Mouse (Mus musculus) CH12.LX (cell line): ENCODE measurements around the gene Ubfd1.

Experiments used
- BHLHE40 ChIP-seq: IDR thresholded peaks from 2 replicates; pipeline ENCODE4 v1.6.1; 2011; ENCODE audit warnings: mild to moderate bottlenecking, low read depth, low read length, improper control_type of control experiment
- CHD1 ChIP-seq: IDR thresholded peaks from 2 replicates; pipeline ENCODE4 v1.6.1; 2012; ENCODE audit warnings: low read depth, low read length, improper control_type of control experiment, inconsistent platforms
- CTCF ChIP-seq, 2 experiments: IDR thresholded peaks in 1 of 2; conservative IDR thresholded peaks in 1 of 2; 2 replicates each; pipeline ENCODE4 v1.5.1; 2011 to 2012; ENCODE audit warnings: low read depth in 2 of 2, low read length in 2 of 2, improper control_type of control experiment in 1 of 2, inconsistent platforms in 1 of 2, mild to moderate bottlenecking in 1 of 2, moderate library complexity in 1 of 2
- EP300 ChIP-seq: IDR thresholded peaks from 2 replicates; pipeline ENCODE4 v1.6.1; 2011; ENCODE audit warnings: low read length, improper control_type of control experiment
- ETS1 ChIP-seq: conservative IDR thresholded peaks from 2 replicates; pipeline ENCODE4 v1.6.1; 2012; ENCODE audit warnings: low read depth, mild to moderate bottlenecking, inconsistent platforms, low read length, improper control_type of control experiment, moderate library complexity
- GABPA ChIP-seq: IDR thresholded peaks from 2 replicates; pipeline ENCODE4 v1.6.1; 2012; ENCODE audit warnings: low read depth, low read length, improper control_type of control experiment, inconsistent platforms; ENCODE audit not compliant: insufficient replicate concordance
- HCFC1 ChIP-seq: IDR thresholded peaks from 2 replicates; pipeline ENCODE4 v1.6.1; 2012; ENCODE audit warnings: low read depth, mild to moderate bottlenecking, inconsistent platforms, low read length, improper control_type of control experiment
- MAX ChIP-seq: IDR thresholded peaks from 2 replicates; pipeline ENCODE4 v1.6.1; 2011; ENCODE audit warnings: low read length, improper control_type of control experiment
- POLR2A ChIP-seq: IDR thresholded peaks from 2 replicates; pipeline ENCODE4 v1.6.1; 2011; ENCODE audit warnings: low read depth, mild to moderate bottlenecking, improper control_type of control experiment, low read length
- POLR2AphosphoS2 ChIP-seq: IDR thresholded peaks from 2 replicates; pipeline ENCODE4 v1.6.1; 2011; ENCODE audit warnings: low read depth, low read length, improper control_type of control experiment
- RCOR1 ChIP-seq: conservative IDR thresholded peaks from 2 replicates; pipeline ENCODE4 v1.6.1; 2012; ENCODE audit warnings: low read depth, mild to moderate bottlenecking, inconsistent platforms, low read length, improper control_type of control experiment
- UBTF ChIP-seq: IDR thresholded peaks from 2 replicates; pipeline ENCODE4 v1.6.1; 2012; ENCODE audit warnings: low read depth, mild to moderate bottlenecking, inconsistent platforms, low read length, improper control_type of control experiment, moderate library complexity
- ZC3H11A ChIP-seq: IDR thresholded peaks from 2 replicates; pipeline ENCODE4 v1.6.1; 2012; ENCODE audit warnings: low read depth, mild to moderate bottlenecking, inconsistent platforms, low read length, improper control_type of control experiment
- ZNF384 ChIP-seq: IDR thresholded peaks from 2 replicates; pipeline ENCODE4 v1.6.1; 2012; ENCODE audit warnings: low read depth, low read length, improper control_type of control experiment, inconsistent platforms

DNA sequence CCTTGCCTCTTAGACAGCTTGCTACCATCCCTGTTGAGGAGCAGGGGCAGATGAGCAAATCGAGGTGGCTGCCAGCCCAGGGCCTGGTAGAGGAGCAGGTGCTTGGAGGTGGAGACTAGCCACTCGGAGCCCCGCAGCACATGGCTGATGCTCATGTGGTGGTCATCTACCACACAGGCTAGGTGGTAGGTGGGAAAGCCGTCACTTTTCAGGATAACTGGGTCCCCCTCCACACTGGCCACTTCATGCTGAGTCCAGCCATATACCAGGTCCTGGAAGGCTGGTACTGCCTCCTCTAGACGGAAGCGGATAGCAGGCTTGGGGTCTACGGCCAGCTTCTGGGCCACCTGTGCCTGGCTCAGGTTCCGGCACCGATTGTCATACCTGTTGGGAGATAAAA, 18.8 kb upstream of the Ubfd1 start:
- TF ChIP-seq UBTF (no peak), POLR2A (no peak), ZC3H11A (no peak), RCOR1 (no peak), MAX (no peak), CTCF (conservative IDR thresholded peaks at IDR 0.05 in 1 of 2, IDR thresholded peaks at IDR 0.05 in 1 of 2; ENCODE audit: low read depth in 2 of 2, low read length in 2 of 2) (no peak), GABPA (no peak), HCFC1 (no peak), ZNF384 (no peak), BHLHE40 (no peak), ETS1 (no peak), POLR2AphosphoS2 (no peak), CHD1 (no peak), EP300 (no peak)
